Comparison of ENCODE assay signal across 8 mouse cellular contexts in genomic region chr13:111894804-111895478, GRCm38 (mm10).
A peak's percentile ranks its signal among the peaks of the same experiment; 100 is the strongest.
DNase-seq lines count a peak whose midpoint lies in the region; ATAC-seq lines count a peak whose summit lies in the region.

No protein-coding gene starts in this region.

- H3K27ac ChIP-seq in liver, embryonic 12.5 days = peak overlapping the region; percentile 58; the same call in 1 of the 2 replicates
- no peak overlapping the region for H3K27ac ChIP-seq in stomach, embryonic 14.5 days (ENCODE audit: low read length)

- peak; percentile 93 for ATAC-seq in liver, embryonic 12.5 days
- ATAC-seq in stomach, embryonic 14.5 days (ENCODE audit: insufficient number of reproducible peaks, insufficient read depth, low FRiP score, low read depth) = 0 out of 2 replicates have a peak, but pooled peaks have one; percentile 58

- peaks cover 40% of the 10 kb centered on the region for H3K4me1 ChIP-seq in liver, embryonic 12.5 days
- H3K4me1 ChIP-seq in stomach, embryonic 14.5 days (ENCODE audit: control insufficient read depth, insufficient read depth, low read length) = peaks cover 4% of the 10 kb centered on the region; the same call in 1 of the 2 replicates

- peak; percentile 54 for DNase-seq in adrenal gland, adult 2 months
- DNase-seq in adrenal gland, adult 18-20 months (ENCODE audit: low spot score in 2 of 2) = no peak
- peak; percentile 80 for DNase-seq in ZHBTc4 (ENCODE audit: low read depth, low spot score)
- DNase-seq in induced T-regulatory cell, adult 2 months (ENCODE audit: low read depth) = peak; percentile 8
- DNase-seq in gastrocnemius, adult 18-20 months (ENCODE audit: low spot score) = no peak
- DNase-seq in layer of hippocampus, adult 9-10 months (ENCODE audit: low spot score) = no peak

- H3K4me2 ChIP-seq in liver, embryonic 12.5 days = peak overlapping the region; percentile 75
- H3K4me2 ChIP-seq in stomach, embryonic 14.5 days (replicated peaks; ENCODE audit: low read depth, low read length) = peak overlapping the region; percentile 23; the same call in 1 of the 2 replicates

- H3K36me3 ChIP-seq in liver, embryonic 12.5 days = no peaks in the 10 kb centered on the region
- H3K36me3 ChIP-seq in stomach, embryonic 14.5 days (ENCODE audit: control insufficient read depth, insufficient read depth, low read length) = no peaks in the 10 kb centered on the region

- peak overlapping the region; percentile 48; the same call in 1 of the 2 replicates for H3K9ac ChIP-seq in liver, embryonic 12.5 days
- no peak overlapping the region for H3K9ac ChIP-seq in stomach, embryonic 14.5 days (replicated peaks; ENCODE audit: low read depth, low read length)

- peak overlapping the region; percentile 48 for H3K4me3 ChIP-seq in liver, embryonic 12.5 days
- no peak overlapping the region for H3K4me3 ChIP-seq in stomach, embryonic 14.5 days (ENCODE audit: low read depth, low read length)

- H3K9me3 ChIP-seq in liver, embryonic 12.5 days (replicated peaks) = no peaks in the 10 kb centered on the region
- H3K9me3 ChIP-seq in stomach, embryonic 14.5 days (ENCODE audit: control insufficient read depth, low read depth, low read length) = no peaks in the 10 kb centered on the region

- H3K27me3 ChIP-seq in liver, embryonic 12.5 days (replicated peaks) = peaks cover 16% of the 10 kb centered on the region
- no peaks in the 10 kb centered on the region for H3K27me3 ChIP-seq in stomach, embryonic 14.5 days (ENCODE audit: control insufficient read depth, insufficient read depth, low read length)

- WGBS in liver, embryonic 12.5 days (ENCODE audit: insufficient replicate concordance) = 33% methylated on average over 15 of the region's 15 CpGs
- 45% methylated on average over 15 of the region's 15 CpGs for WGBS in stomach, embryonic 14.5 days

Comparison
In these comparisons a context has a peak if more than half of its experiments do, and no peak if none do; other contexts are left out.
1. DNase-seq: peak in adrenal gland, adult 2 months (single experiment), ZHBTc4 (single experiment) and induced T-regulatory cell, adult 2 months (single experiment); none in adrenal gland, adult 18-20 months (0 of 2), gastrocnemius, adult 18-20 months (single experiment) and layer of hippocampus, adult 9-10 months (single experiment).